Mouse (Mus musculus): ENCODE measurements around the gene Dtx3.

Dtx3 gene

GRCm38 (mm10) chr10:127185506-127185905, 10.0 kb downstream of the Dtx3 start:
- DNase-seq (ENCODE audit: low spot score): no peak

DNA sequence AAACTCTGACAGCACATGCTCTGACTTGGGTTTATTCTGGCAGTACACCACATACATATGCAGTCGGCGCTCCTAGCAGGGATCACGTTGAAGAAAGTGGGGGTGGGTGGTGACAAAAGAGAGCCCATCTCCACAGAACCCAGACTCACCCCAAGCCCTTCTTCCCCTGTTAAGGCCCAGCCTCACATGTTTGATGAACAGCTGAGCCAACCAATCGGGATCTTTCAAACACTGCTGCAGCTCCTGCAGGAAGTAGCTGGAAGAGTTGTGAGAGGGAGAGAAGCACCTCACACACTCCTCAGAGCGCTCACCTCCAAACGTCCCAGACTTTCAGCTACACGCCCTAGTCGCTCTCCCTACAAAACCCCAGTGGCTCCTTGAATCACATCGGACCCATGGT, 10.4 kb downstream of the Dtx3 start:
- no peak for DNase-seq (ENCODE audit: low spot score)

- DNase-seq (ENCODE audit: low spot score): no peak
These were observed 11.8 kb downstream of the Dtx3 start for GRCm38 (mm10) chr10:127183759-127184158.

GRCm38 (mm10) chr10:127182624-127183023, 12.9 kb downstream of the Dtx3 start:
- DNase-seq (ENCODE audit: low spot score): no peak

DNA sequence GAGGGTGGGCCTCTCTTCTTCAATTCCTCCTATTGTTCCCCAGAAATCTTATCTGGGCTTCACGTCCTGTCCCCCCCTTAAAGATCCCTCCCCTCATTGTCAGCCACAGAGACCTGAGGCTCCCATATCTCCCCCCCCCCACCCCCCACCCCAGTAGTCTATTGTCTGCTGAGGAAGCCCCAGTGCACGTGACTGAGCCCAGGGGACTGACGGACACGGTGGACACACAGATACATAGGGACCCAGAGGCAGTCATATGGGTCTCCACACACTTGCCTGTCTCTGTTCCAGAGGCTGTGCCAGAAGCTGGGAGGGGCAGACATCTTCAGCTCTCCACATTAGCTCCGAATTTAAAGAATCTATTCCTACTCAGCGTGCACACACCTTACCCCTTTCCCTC, 14.0 kb downstream of the Dtx3 start:
- no peak for DNase-seq (ENCODE audit: low spot score)

GRCm38 (mm10) chr10:127180695-127181047, 14.9 kb downstream of the Dtx3 start:
- no peak for DNase-seq (ENCODE audit: low spot score)

- no peak for DNase-seq (ENCODE audit: low spot score)
These were observed 15.4 kb downstream of the Dtx3 start, which contains the start of gene Slc26a10 for GRCm38 (mm10) chr10:127179871-127180694. Slc26a10 (minus strand) TSS chr10:127180645.

DNA sequence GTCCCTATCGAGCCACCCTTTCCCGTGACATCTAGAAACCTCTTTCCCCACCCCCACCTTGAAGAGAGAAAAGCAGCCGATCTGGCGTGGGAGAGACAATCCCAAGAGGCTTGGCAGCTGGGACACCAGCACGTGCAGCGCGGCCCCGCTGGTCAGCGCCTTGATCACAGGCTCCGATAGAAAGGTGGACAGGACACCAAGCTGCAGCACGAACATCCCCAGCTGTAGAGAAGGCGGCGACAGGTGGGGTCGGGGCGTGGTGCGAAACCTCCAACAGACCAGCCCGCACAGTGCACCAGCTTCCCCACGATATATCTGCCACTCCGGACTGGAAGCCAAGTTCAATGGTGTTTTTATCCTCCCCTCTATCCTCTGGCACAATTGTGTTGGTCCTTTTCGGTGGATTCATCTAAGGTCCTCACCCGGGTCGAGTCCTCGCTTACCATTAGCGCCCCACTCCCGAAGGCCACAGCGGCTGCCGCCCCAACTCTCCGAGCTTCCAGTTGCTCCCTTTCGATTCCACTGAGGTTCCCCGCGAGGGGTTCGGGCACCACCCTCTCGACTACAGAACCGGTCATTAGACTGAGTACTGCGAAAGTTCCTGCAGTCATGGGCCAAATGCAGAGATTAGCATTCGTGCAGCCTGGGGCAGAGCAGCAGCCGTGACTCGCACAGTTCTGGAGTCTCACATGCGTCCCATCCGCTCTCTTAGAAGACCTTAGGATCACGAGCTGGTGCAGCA, 17.1 kb downstream of the Dtx3 start:
- DNase-seq (ENCODE audit: low spot score): no peak

DNA sequence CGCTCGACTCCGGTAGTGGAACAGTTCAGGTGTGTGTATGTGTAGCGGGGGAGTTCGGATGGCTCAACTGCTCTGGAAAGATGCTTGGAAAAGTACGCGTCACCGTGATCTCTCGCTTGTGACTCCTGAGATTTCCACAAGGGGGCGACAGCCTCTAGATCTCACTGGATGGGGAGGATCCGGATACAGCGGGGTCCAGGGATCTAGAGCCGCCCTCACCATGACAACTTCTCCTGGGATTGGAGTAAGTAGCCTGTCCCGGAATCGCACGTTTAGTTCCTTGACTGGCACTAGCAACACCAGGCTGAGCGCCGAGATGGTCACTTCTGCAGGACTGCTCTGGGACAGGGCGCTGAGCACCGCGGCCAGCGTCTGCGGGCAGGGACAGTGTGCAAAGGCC, 17.8 kb downstream of the Dtx3 start:
- DNase-seq (ENCODE audit: low spot score): no peak

DNA sequence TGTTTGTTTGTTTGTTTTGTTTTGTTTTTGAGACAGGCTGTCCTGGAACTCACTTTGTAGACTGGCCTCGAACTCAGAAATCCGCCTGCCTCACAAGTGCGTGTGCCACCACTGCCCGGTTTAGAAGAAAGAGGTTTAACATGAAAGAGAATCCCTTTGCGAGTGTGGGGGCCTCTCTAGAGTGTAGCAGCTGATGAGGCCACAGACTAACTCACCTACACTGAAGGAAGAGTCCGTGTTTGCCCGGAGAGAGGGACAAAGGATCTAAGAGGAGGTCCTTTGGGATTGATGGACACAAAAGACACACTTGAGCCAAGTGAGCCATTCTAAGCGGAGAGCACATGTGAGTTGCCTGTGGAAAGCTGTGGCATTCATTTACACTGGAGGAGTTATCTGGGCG, 18.3 kb downstream of the Dtx3 start:
- no peak for DNase-seq (ENCODE audit: low spot score)

GRCm38 (mm10) chr10:127176756-127177155, 18.8 kb downstream of the Dtx3 start:
- DNase-seq (ENCODE audit: low spot score): no peak

GRCm38 (mm10) chr10:127176228-127176627, 19.3 kb downstream of the Dtx3 start:
- no peak for DNase-seq (ENCODE audit: low spot score)

GRCm38 (mm10) chr10:127174170-127174569, 21.4 kb downstream of the Dtx3 start:
- DNase-seq (ENCODE audit: low spot score): no peak

GRCm38 (mm10) chr10:127173148-127174065, 22.1 kb downstream of the Dtx3 start:
- no peak for DNase-seq (ENCODE audit: low spot score)

- no peak for DNase-seq (ENCODE audit: low spot score)
These were observed 23.8 kb downstream of the Dtx3 start for GRCm38 (mm10) chr10:127171631-127172200.

- peak; percentile 54 for DNase-seq (ENCODE audit: low spot score)
These were observed 24.7 kb downstream of the Dtx3 start for GRCm38 (mm10) chr10:127170837-127171272.

DNA sequence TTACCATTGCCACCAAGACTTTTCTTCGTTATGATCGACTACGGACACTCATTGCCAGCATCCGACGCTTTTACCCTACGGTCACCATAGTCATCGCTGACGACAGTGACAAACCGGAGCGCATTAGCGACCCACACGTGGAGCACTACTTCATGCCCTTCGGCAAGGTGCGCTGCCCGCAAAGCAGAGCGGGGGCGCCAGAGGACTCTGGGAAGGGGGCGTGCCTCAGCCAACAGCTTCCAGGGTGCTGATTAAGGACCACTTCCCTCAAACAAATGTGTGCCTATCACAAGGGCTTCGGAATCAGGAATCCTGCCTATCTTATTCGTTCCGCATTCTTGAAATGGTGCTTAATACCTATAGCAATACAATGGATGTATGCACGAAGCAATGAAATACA, 25.5 kb downstream of the Dtx3 start:
- DNase-seq (ENCODE audit: low spot score): no peak

- peak; percentile 85 for DNase-seq (ENCODE audit: low spot score)
These were observed 27.8 kb downstream of the Dtx3 start for GRCm38 (mm10) chr10:127167614-127168192.

DNA sequence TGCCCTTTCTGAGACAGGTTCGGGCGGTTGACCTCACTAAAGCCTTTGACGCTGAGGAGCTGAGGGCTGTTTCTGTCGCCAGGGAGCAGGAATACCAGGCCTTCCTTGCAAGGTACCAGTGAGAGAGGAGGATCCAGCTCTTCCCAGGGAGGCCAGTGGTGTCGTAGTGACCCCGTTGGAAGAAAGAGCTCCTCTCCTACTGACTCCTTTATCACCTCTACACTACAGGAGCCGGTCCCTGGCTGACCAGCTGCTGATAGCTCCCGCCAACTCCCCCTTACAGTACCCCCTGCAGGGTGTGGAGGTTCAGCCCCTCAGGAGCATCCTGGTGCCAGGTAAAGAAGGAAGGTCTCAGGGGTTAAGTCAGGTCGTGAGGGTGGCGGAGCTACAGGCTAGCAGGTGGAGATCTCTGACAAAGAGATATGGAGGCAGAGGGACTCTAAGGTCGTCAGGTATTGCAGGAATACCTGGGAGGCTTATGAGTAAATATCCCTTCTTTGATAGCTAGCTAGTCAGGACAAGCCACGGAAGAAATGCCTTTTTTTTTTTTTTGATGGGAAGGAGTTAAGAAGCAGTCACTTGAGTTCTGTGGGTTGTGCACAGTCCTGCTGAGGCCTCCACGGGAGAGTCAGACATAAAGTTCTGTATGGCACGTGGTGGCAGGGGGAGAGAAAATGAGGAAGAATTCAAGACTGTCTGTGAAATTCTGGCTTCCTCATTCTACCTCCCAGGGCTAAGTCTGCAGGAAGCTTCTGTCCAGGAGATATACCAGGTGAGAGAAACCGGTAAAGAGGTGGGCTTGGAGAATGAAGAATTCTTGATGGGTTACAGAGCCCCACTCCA, 28.5 kb downstream of the Dtx3 start:
- no peak for DNase-seq (ENCODE audit: low spot score)

DNA sequence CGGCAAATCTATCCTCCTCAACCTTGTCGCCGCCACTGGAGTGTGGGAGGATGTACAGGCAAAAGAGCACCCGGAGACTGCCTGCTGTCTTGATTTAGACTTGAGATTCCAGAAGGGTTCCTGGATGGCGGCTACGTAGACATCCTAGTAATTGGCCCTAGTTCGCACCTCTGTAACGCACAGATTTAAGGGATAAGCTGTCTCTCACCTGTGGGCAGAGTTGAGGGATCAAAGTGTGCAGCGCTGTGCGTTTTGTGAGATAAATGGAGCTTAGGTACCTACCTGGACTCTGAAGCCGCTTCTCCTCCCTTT, 29.2 kb downstream of the Dtx3 start:
- no peak for DNase-seq (ENCODE audit: low spot score)
